Mouse (Mus musculus) midbrain, embryonic 16.5 days (tissue): ENCODE data around the gene Casp8. TPM values are rescaled to one million over a fixed set of nuclear protein-coding genes. Genes with fewer than 3 reads are reported as not detected.
"Not testable (repeated sequence)": the region's sequence is repeated elsewhere in the genome, so short reads cannot be mapped to it uniquely, and the experiment has no call there.

ENCODE experiments used
- ATAC-seq: fragments of 200-750 bp; cut with Nextera tagmentation; 2 replicates; pipeline ENCODE4 v1.8.0; 2017; ENCODE audit warnings: moderate TSS enrichment
- H3K27ac ChIP-seq: fragments of 300-500 bp; sonication (generic); 2 replicates; pipeline ENCODE4 v1.5.1; 2014; ENCODE audit warnings: mild to moderate bottlenecking, low read length, mixed read lengths
- H3K27me3 ChIP-seq: fragments of 300-500 bp; sonication (generic); 2 replicates; pipeline ENCODE4 v1.6.1; 2014; ENCODE audit warnings: low read depth, low read length, mixed read lengths; ENCODE audit not compliant: control insufficient read depth, insufficient read depth
- H3K36me3 ChIP-seq: fragments of 300-500 bp; sonication (generic); 2 replicates; pipeline ENCODE4 v1.6.1; 2014; ENCODE audit warnings: mild to moderate bottlenecking, low read length, moderate library complexity, mixed read lengths; ENCODE audit not compliant: control insufficient read depth, insufficient read depth
- H3K4me1 ChIP-seq: fragments of 300-500 bp; sonication (generic); 2 replicates; pipeline ENCODE4 v1.6.1; 2014; ENCODE audit warnings: mild to moderate bottlenecking, low read length, mixed read lengths; ENCODE audit not compliant: control insufficient read depth, insufficient read depth
- H3K4me2 ChIP-seq: fragments of 300-500 bp; sonication (generic); 2 replicates; pipeline ENCODE4 v1.6.1; 2014; ENCODE audit warnings: mild to moderate bottlenecking, low read length, mixed read lengths
- H3K4me3 ChIP-seq: fragments of 300-500 bp; sonication (generic); 2 replicates; pipeline ENCODE4 v1.5.1; 2014; ENCODE audit warnings: low read depth, mild to moderate bottlenecking, low read length, moderate library complexity, mixed read lengths
- H3K9ac ChIP-seq: fragments of 300-500 bp; sonication (generic); 2 replicates; pipeline ENCODE4 v1.6.1; 2014; ENCODE audit warnings: low read depth, low read length, mixed read lengths
- H3K9me3 ChIP-seq: fragments of 300-500 bp; sonication (generic); replicated peaks from 2 replicates; pipeline ENCODE4 v1.6.1; 2014; ENCODE audit warnings: mild to moderate bottlenecking, low read length, mixed read lengths; ENCODE audit not compliant: control insufficient read depth, poor library complexity, severe bottlenecking
- WGBS: fragments of 180-500 bp; shearing (Covaris S2); extraction: QIAGEN DNeasy Blood & Tissue Kit; methylation state at CpG from one replicate; pipeline ENCODE4 v1.1.7; 2014; 5-methylcytosine and 5-hydroxymethylcytosine counted together
- polyA plus RNA-seq: library from polyadenylated mRNA; unstranded; fragments of >200 nt; fragmentation: Nextera tagmentation; extraction: Ambion mirVana; gene quantifications from 2 replicates; pipeline ENCODE4 v1.2.1, GENCODE M21; 2015

Gene Casp8
- polyA plus RNA-seq, 1 experiment from 2014 or later = 5.1 TPM

GRCm38 (mm10) chr1:58879291-58879690 lies 84.1 kb downstream of the Casp8 start:
- not testable (repeated sequence) for H3K27me3 ChIP-seq, H3K4me1 ChIP-seq, H3K9ac ChIP-seq, ATAC-seq, H3K4me2 ChIP-seq, H3K4me3 ChIP-seq, H3K36me3 ChIP-seq, H3K9me3 ChIP-seq, H3K27ac ChIP-seq
- WGBS = 94% methylated on average over 2 of the region's 2 CpGs

GRCm38 (mm10) chr1:58883279-58883678 lies 88.1 kb downstream of the Casp8 start:
- not testable (repeated sequence) for H3K4me1 ChIP-seq, H3K27ac ChIP-seq, H3K9ac ChIP-seq, H3K4me2 ChIP-seq, H3K36me3 ChIP-seq, ATAC-seq, H3K9me3 ChIP-seq, H3K4me3 ChIP-seq, H3K27me3 ChIP-seq
- WGBS = 89% methylated on average over 9 of the region's 9 CpGs

GRCm38 (mm10) chr1:58885646-58886045 lies 90.5 kb downstream of the Casp8 start:
- no peak overlapping the region for H3K27ac ChIP-seq
- H3K4me3 ChIP-seq = no peak overlapping the region
- 78% methylated on average over 4 of the region's 4 CpGs for WGBS
- ATAC-seq = no peak
- H3K36me3 ChIP-seq = no peaks in the 10 kb centered on the region
- no peak overlapping the region for H3K4me2 ChIP-seq
- H3K27me3 ChIP-seq = no peaks in the 10 kb centered on the region
- H3K9ac ChIP-seq = no peak overlapping the region
- no peaks in the 10 kb centered on the region for H3K4me1 ChIP-seq
- H3K9me3 ChIP-seq = no peaks in the 10 kb centered on the region

DNA sequence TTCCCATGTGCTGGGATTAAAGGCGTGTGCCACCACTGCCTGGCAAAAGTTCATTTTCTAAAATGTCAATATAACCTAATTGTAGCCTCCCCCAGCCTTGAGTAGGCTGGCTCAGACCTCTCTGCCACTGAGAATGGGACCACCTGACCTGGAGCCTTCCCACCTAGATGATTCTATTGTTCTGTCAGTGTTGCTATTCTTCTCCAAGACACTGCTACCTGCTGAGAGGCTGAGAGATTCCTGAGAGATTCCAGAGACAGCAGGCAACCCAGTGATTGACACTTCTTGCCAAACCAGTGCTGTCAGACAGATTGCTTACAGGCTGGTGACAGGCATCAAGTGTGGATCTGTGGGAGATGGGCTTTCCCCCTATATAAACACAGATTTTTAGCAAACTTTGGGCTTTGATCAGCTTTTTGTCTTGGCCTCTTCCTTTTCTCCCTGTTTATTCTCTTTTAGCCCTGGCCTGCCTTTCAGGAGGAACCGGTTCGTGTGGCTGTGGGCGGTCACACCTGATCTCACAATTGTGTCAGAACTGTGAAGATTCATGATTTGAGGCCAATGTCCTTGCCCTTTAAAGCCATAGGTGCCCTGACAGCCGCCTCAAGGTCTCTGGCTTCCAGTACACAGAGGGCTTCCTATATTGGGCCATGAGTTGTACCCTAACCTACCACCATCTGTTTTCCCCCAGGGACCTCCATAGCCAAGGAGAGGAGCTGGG lies 94.8 kb downstream of the Casp8 start:
- 78% methylated on average over 5 of the region's 5 CpGs for WGBS
- no peak for ATAC-seq
- Histone ChIP-seq H3K4me2 (no peak overlapping the region), H3K4me3 (no peak overlapping the region), H3K36me3 (no peaks in the 10 kb centered on the region), H3K9me3 (no peaks in the 10 kb centered on the region), H3K27ac (no peak overlapping the region), H3K27me3 (no peaks in the 10 kb centered on the region), H3K9ac (no peak overlapping the region), H3K4me1 (no peaks in the 10 kb centered on the region)

DNA sequence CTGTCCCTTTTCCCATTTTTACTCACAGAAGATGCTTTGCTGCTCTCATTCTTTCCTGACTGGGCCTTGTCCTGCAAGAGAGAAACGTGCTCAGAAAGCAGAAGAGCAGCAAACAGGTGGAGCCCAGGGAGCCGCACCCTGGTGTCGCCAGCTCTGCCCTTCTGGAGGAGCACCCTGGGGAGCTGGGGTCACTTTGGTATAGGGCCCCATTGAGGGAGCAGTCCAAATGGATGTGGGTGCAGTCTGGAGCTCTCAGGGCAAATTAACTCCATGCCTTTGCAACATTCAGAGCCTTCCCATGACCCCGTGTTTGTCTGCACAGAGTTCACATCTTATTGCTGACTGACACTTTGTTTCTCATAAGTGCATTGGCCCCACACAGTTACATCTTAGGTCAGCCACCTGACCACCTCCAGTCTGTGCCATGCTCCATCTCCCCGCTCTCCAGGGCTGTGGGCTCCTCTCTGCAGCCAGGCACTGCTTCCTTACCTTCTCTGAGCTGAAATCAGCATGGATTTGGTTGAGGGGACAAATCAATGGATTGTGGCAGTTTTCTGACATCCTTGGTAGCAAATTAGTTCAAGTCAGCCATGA lies 95.6 kb downstream of the Casp8 start:
- not testable (repeated sequence) for H3K4me2 ChIP-seq
- 81% methylated on average over 4 of the region's 5 CpGs for WGBS

GRCm38 (mm10) chr1:58891481-58892170 lies 96.5 kb downstream of the Casp8 start:
- 96% methylated on average over 2 of the region's 2 CpGs for WGBS
- H3K9me3 ChIP-seq, H3K4me2 ChIP-seq, H3K9ac ChIP-seq, ATAC-seq, H3K4me1 ChIP-seq, H3K27ac ChIP-seq, H3K36me3 ChIP-seq, H3K27me3 ChIP-seq, H3K4me3 ChIP-seq: not testable (repeated sequence)

More for the DNA sequence above, 95.6 kb downstream of the Casp8 start:
- H3K4me3 ChIP-seq, H3K9me3 ChIP-seq, H3K27ac ChIP-seq, H3K36me3 ChIP-seq, H3K9ac ChIP-seq, H3K27me3 ChIP-seq, ATAC-seq, H3K4me1 ChIP-seq: not testable (repeated sequence)

GRCm38 (mm10) chr1:58892386-58892785 lies 97.2 kb downstream of the Casp8 start:
- not testable (repeated sequence) for ATAC-seq, H3K27ac ChIP-seq, H3K4me3 ChIP-seq, H3K4me1 ChIP-seq, H3K9ac ChIP-seq, H3K9me3 ChIP-seq, H3K4me2 ChIP-seq, H3K27me3 ChIP-seq, H3K36me3 ChIP-seq
- 92% methylated on average over 7 of the region's 8 CpGs for WGBS
